Mouse (Mus musculus) limb, embryonic 11.5 days (tissue): ENCODE results near the gene Grip1. TPM values are rescaled to one million over a fixed set of nuclear protein-coding genes. Genes with fewer than 3 reads are reported as not detected.

ENCODE experiments used
- ATAC-seq: fragments of 200-750 bp; cut with Nextera tagmentation; 2 replicates; pipeline ENCODE4 v1.8.0; 2017; ENCODE audit warnings: low read depth; ENCODE audit not compliant: insufficient number of reproducible peaks, low FRiP score, low TSS enrichment
- DNase-seq: peaks from one replicate; pipeline ENCODE4 v3.0.0-alpha.2; 2015; ENCODE audit warnings: low spot score
- H3K27ac ChIP-seq: fragments of 300-500 bp; sonication (generic); replicated peaks from 2 replicates; pipeline ENCODE4 v1.5.1; 2014; ENCODE audit warnings: low read depth, mild to moderate bottlenecking, low read length
- H3K27me3 ChIP-seq: fragments of 300-500 bp; sonication (generic); 2 replicates; pipeline ENCODE4 v1.6.1; 2014; ENCODE audit warnings: mild to moderate bottlenecking, low read length, mixed read lengths; ENCODE audit not compliant: control insufficient read depth, insufficient read depth
- H3K36me3 ChIP-seq: fragments of 300-500 bp; sonication (generic); 2 replicates; pipeline ENCODE4 v1.6.1; 2014; ENCODE audit warnings: mild to moderate bottlenecking, low read length, moderate library complexity, mixed read lengths; ENCODE audit not compliant: control insufficient read depth, insufficient read depth
- H3K4me1 ChIP-seq: fragments of 300-500 bp; sonication (generic); 2 replicates; pipeline ENCODE4 v1.6.1; 2014; ENCODE audit warnings: low read length, mixed read lengths; ENCODE audit not compliant: control insufficient read depth, insufficient read depth
- H3K4me2 ChIP-seq: fragments of 300-500 bp; sonication (generic); 2 replicates; pipeline ENCODE4 v1.6.1; 2014; ENCODE audit warnings: low read depth, mild to moderate bottlenecking, moderate library complexity; ENCODE audit not compliant: severe bottlenecking
- H3K4me3 ChIP-seq: fragments of 300-500 bp; sonication (generic); 2 replicates; pipeline ENCODE4 v1.5.1; 2014; ENCODE audit warnings: low read depth, low read length
- H3K9ac ChIP-seq: fragments of 300-500 bp; sonication (generic); 2 replicates; pipeline ENCODE4 v1.6.1; 2014; ENCODE audit warnings: mild to moderate bottlenecking, low read length
- H3K9me3 ChIP-seq: fragments of 300-500 bp; sonication (generic); 2 replicates; pipeline ENCODE4 v1.6.1; 2016; ENCODE audit warnings: low read length; ENCODE audit not compliant: control insufficient read depth
- WGBS: fragments of 180-500 bp; shearing (Covaris S2); extraction: QIAGEN DNeasy Blood & Tissue Kit; methylation state at CpG from one replicate; pipeline ENCODE4 v1.1.7; 2014; 5-methylcytosine and 5-hydroxymethylcytosine counted together
- polyA plus RNA-seq: library from polyadenylated mRNA; unstranded; fragments of >200 nt; fragmentation: Nextera tagmentation; extraction: Ambion mirVana; gene quantifications from 2 replicates; pipeline ENCODE4 v1.2.1, GENCODE M21; 2014

The Grip1 gene
- polyA plus RNA-seq, 1 experiment from 2014 or later, result 3.7 TPM

GRCm38 (mm10) chr10:119550630-119551029 is 97.0 kb downstream of the Grip1 start:
- no peaks in the 10 kb centered on the region for H3K9me3 ChIP-seq
- H3K27ac ChIP-seq, result no peak overlapping the region
- H3K27me3 ChIP-seq, result no peaks in the 10 kb centered on the region
- DNase-seq (no peak), ATAC-seq (no peak)
- H3K4me2 ChIP-seq, result no peak overlapping the region
- no peaks in the 10 kb centered on the region for H3K4me1 ChIP-seq
- 91% methylated on average over 6 of the region's 6 CpGs for WGBS
- no peak overlapping the region for H3K4me3 ChIP-seq
- H3K36me3 ChIP-seq, result no peaks in the 10 kb centered on the region
- H3K9ac ChIP-seq, result no peak overlapping the region

GRCm38 (mm10) chr10:119556346-119556745 is 102.7 kb downstream of the Grip1 start:
- Histone ChIP-seq H3K4me1 (no peaks in the 10 kb centered on the region), H3K36me3 (no peaks in the 10 kb centered on the region), H3K4me2 (no peak overlapping the region), H3K4me3 (no peak overlapping the region), H3K27me3 (no peaks in the 10 kb centered on the region), H3K9me3 (no peaks in the 10 kb centered on the region), H3K9ac (no peak overlapping the region), H3K27ac (no peak overlapping the region)
- WGBS, result 76% methylated on average over 7 of the region's 7 CpGs
- no peak for DNase-seq
- no peak for ATAC-seq

- no peaks in the 10 kb centered on the region for H3K9me3 ChIP-seq
- no peak overlapping the region for H3K4me2 ChIP-seq
- H3K27me3 ChIP-seq, result no peaks in the 10 kb centered on the region
- DNase-seq (no peak), ATAC-seq (no peak)
- no peaks in the 10 kb centered on the region for H3K36me3 ChIP-seq
- H3K9ac ChIP-seq, result no peak overlapping the region
- 93% methylated on average over 7 of the region's 7 CpGs for WGBS
- H3K4me3 ChIP-seq, result no peak overlapping the region
- H3K27ac ChIP-seq, result no peak overlapping the region
- H3K4me1 ChIP-seq, result no peaks in the 10 kb centered on the region
These were observed 104.8 kb downstream of the Grip1 start for GRCm38 (mm10) chr10:119558432-119558831.

GRCm38 (mm10) chr10:119564862-119565261 is 111.2 kb downstream of the Grip1 start:
- Histone ChIP-seq H3K9me3 (no peaks in the 10 kb centered on the region), H3K4me2 (no peak overlapping the region), H3K27ac (no peak overlapping the region), H3K27me3 (no peaks in the 10 kb centered on the region), H3K9ac (no peak overlapping the region), H3K4me1 (no peaks in the 10 kb centered on the region), H3K36me3 (no peaks in the 10 kb centered on the region), H3K4me3 (no peak overlapping the region)
- WGBS, result 96% methylated on average over 7 of the region's 7 CpGs
- DNase-seq (no peak), ATAC-seq (no peak)

DNA sequence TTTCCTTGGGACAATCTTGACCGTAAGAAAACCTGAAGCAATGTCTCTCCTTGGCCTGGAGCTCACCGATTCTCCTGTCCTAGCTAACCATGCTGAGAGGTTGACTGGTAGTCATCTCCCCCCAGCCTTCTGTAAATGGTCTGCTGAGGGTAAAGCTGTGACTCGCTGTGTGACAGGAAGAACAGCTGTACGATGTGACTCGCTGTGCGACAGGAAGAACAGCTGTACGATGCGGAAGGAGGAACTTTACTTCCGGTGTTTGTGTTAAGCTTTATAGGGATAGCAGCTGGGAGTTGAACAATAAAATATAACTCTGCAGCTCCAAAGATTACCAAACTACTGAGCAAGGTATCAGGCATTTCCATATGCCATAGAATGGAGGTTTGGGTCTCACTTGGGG is 119.5 kb downstream of the Grip1 start:
- Histone ChIP-seq H3K4me1 (no peaks in the 10 kb centered on the region), H3K36me3 (no peaks in the 10 kb centered on the region), H3K9ac (no peak overlapping the region), H3K9me3 (no peaks in the 10 kb centered on the region), H3K4me2 (no peak overlapping the region), H3K27me3 (no peaks in the 10 kb centered on the region), H3K4me3 (no peak overlapping the region), H3K27ac (no peak overlapping the region)
- DNase-seq, result no peak
- ATAC-seq, result no peak
- WGBS, result 91% methylated on average over 9 of the region's 9 CpGs

DNA sequence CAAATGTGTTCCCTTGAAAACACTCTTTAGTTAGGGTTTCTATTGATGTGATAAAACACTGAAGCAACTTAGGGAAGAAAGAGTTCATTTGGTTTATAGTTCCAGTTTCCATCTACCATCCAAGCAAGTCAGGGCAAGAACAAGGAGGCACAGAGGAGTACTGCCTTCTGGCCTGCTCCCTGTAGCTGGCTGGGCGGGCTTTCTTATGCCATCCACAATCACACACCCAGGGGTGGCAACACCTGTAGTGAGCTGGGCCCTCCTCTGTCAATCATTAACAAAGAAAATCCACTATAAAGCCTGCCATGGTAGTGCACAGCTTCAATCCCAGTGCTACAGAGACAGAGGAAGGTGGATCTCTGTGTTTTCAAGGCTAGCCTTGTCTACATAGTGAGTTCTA is 122.2 kb downstream of the Grip1 start:
- no peaks in the 10 kb centered on the region for H3K36me3 ChIP-seq
- DNase-seq, result no peak
- no peak overlapping the region for H3K27ac ChIP-seq
- H3K9ac ChIP-seq, result no peak overlapping the region
- no peaks in the 10 kb centered on the region for H3K4me1 ChIP-seq
- no peaks in the 10 kb centered on the region for H3K9me3 ChIP-seq
- H3K4me2 ChIP-seq, result no peak overlapping the region
- no peaks in the 10 kb centered on the region for H3K27me3 ChIP-seq
- no peak for ATAC-seq
- WGBS, result 87% methylated on average over 1 of the region's 1 CpGs
- H3K4me3 ChIP-seq, result no peak overlapping the region

DNA sequence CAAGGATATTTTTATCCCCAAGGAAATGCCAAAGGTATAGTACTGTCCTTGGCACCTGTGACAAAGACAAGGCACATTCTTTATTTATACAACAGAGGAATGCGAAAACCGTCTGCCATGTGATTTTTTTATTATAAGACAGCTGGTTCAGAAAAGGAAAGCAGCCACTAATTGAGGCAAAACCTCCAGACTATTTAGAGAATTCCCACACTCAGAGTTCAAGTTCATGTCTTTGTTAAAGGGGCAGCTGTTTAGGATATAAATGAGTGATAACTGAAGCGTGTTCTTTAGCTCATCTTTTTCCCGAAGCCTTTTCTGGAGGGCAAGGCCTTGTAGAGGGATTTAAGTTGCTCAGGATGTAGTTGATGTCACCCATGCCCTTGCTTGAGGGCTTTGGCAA is 126.4 kb downstream of the Grip1 start:
- no peak for ATAC-seq
- H3K9me3 ChIP-seq, result no peaks in the 10 kb centered on the region
- no peak overlapping the region for H3K4me3 ChIP-seq
- peaks cover 5% of the 10 kb centered on the region; the same call in 1 of the 2 replicates for H3K4me1 ChIP-seq
- 78% methylated on average over 4 of the region's 4 CpGs for WGBS
- no peak overlapping the region for H3K9ac ChIP-seq
- no peaks in the 10 kb centered on the region for H3K36me3 ChIP-seq
- no peaks in the 10 kb centered on the region for H3K27me3 ChIP-seq
- H3K4me2 ChIP-seq, result no peak overlapping the region
- H3K27ac ChIP-seq, result no peak overlapping the region
- no peak for DNase-seq

DNA sequence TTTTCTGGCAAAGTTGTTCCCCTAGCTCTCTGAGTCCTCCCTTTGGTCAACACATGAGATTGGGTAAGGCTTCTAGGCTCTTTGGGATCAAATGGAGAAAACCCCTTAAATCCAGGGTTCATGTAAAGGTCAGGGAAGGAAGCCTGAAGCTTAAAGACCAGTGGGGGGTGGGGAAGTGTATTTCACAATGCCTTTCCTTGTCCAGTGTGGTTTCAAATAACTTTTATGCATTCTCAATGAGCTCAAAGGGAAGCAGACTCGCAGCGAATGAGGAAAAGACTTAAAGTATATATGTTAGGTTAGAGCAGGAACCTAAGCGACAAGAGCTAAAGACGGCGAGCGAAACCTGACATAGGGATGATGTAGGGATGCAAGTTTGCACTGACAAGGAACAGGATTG is 131.0 kb downstream of the Grip1 start:
- DNase-seq, result no peak
- WGBS, result 78% methylated on average over 6 of the region's 6 CpGs
- H3K36me3 ChIP-seq, result no peaks in the 10 kb centered on the region

DNA sequence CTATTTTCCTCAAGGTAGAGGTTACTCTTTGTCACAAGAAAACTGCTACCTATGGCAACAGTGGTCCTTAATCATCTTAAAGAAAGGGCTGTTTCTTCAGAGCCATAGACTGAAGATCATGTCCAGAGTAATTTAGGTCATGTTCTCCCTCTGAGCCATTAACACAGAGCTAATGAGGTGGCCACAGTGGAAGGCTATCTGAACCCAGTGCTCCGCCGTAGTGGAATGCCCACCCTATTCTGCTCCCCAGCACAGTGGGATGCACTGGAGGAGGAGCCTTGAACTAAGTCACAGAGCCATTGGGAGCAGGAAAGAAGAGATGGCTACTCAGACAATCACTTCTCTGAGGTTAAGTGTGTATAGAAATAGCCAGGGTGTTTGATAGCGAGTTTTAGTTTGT is 133.3 kb downstream of the Grip1 start:
- no peak overlapping the region for H3K4me3 ChIP-seq
- 84% methylated on average over 3 of the region's 3 CpGs for WGBS
- H3K27me3 ChIP-seq, result no peaks in the 10 kb centered on the region
- no peak overlapping the region for H3K27ac ChIP-seq
- H3K9me3 ChIP-seq, result no peaks in the 10 kb centered on the region
- no peak overlapping the region for H3K4me2 ChIP-seq
- H3K4me1 ChIP-seq, result peaks cover 5% of the 10 kb centered on the region; the same call in 1 of the 2 replicates
- H3K9ac ChIP-seq, result no peak overlapping the region
- H3K36me3 ChIP-seq, result no peaks in the 10 kb centered on the region
- ATAC-seq (no peak), DNase-seq (no peak)

More for the DNA sequence above, 131.0 kb downstream of the Grip1 start:
- no peaks in the 10 kb centered on the region for H3K27me3 ChIP-seq
- ATAC-seq, result 0 out of 2 replicates have a peak, but pooled peaks have one; percentile 44
- H3K4me2 ChIP-seq, result no peak overlapping the region
- peaks cover 5% of the 10 kb centered on the region; the same call in 1 of the 2 replicates for H3K4me1 ChIP-seq
- H3K9ac ChIP-seq, result no peak overlapping the region
- H3K9me3 ChIP-seq, result no peaks in the 10 kb centered on the region
- H3K4me3 ChIP-seq, result no peak overlapping the region
- H3K27ac ChIP-seq, result no peak overlapping the region
